Mouse (Mus musculus) megakaryocyte progenitor cell, adult 5-6 weeks (primary cell): ENCODE measurements around the gene Vezf1. TPM values are rescaled to one million over a fixed set of nuclear protein-coding genes. Genes with fewer than 3 reads are reported as not detected.

ENCODE experiments used
- ATAC-seq: replicated peaks from 2 replicates; pipeline ENCODE4 v1.8.0; 2016; ENCODE audit warnings: mild to moderate bottlenecking, moderate TSS enrichment, inconsistent platforms; ENCODE audit not compliant: poor library complexity
- total RNA-seq, 2 experiments: library from RNA; stranded (forward) in 1 of 2; stranded (reverse) in 1 of 2; fragments of 157-497, 149-512 nt in 1 of 2; fragments of 200-1000 nt in 1 of 2; gene quantifications; 2 replicates each; pipeline versions ENCODE4 v1.2.3 to v1.2.4; 2015 to 2017

The Vezf1 gene
- total RNA-seq, 2 experiments from 2014 or later = 16.2 to 41.8 TPM

GRCm38 (mm10) chr11:88052638-88053037 lies 15.4 kb upstream of the Vezf1 start:
- no peak for ATAC-seq

- no peak for ATAC-seq
These were observed 14.3 kb upstream of the Vezf1 start for GRCm38 (mm10) chr11:88053821-88054220.

- peak; percentile 62 for ATAC-seq
These were observed 13.5 kb upstream of the Vezf1 start for GRCm38 (mm10) chr11:88054589-88054988.

- ATAC-seq = no peak
These were observed 12.3 kb upstream of the Vezf1 start for GRCm38 (mm10) chr11:88055777-88056176.

GRCm38 (mm10) chr11:88057788-88058187 lies 10.3 kb upstream of the Vezf1 start:
- no peak for ATAC-seq

- peak; percentile 98 for ATAC-seq
These were observed 8.9 kb upstream of the Vezf1 start for GRCm38 (mm10) chr11:88059141-88059540.

GRCm38 (mm10) chr11:88061892-88062625 lies 6.0 kb upstream of the Vezf1 start:
- no peak for ATAC-seq

GRCm38 (mm10) chr11:88065732-88066131 lies 2.3 kb upstream of the Vezf1 start:
- no peak for ATAC-seq

- ATAC-seq = peak; percentile 56
These were observed 891 bp upstream of the Vezf1 start for GRCm38 (mm10) chr11:88067191-88067585.

GRCm38 (mm10) chr11:88068411-88069245 lies 549 bp downstream of the Vezf1 start:
- ATAC-seq = peak; percentile 42

GRCm38 (mm10) chr11:88069246-88069570 lies 1.1 kb downstream of the Vezf1 start:
- no peak for ATAC-seq

GRCm38 (mm10) chr11:88070392-88070791 lies 2.3 kb downstream of the Vezf1 start:
- ATAC-seq = no peak

GRCm38 (mm10) chr11:88071113-88071512 lies 3.0 kb downstream of the Vezf1 start:
- no peak for ATAC-seq

- no peak for ATAC-seq
These were observed 5.3 kb downstream of the Vezf1 start for GRCm38 (mm10) chr11:88073343-88073875.

- 0 out of 2 replicates have a peak, but pooled peaks have one; percentile 42 for ATAC-seq
These were observed 7.6 kb downstream of the Vezf1 start for GRCm38 (mm10) chr11:88075701-88076100.

- no peak for ATAC-seq
These were observed 8.3 kb downstream of the Vezf1 start for GRCm38 (mm10) chr11:88076394-88076793.

GRCm38 (mm10) chr11:88083699-88084098 lies 15.6 kb downstream of the Vezf1 start:
- ATAC-seq = no peak

- ATAC-seq = peak; percentile 96
These were observed 18.9 kb downstream of the Vezf1 start for GRCm38 (mm10) chr11:88086737-88087627.

- no peak for ATAC-seq
These were observed 21.1 kb downstream of the Vezf1 start for GRCm38 (mm10) chr11:88089150-88089549.

GRCm38 (mm10) chr11:88090293-88090692 lies 22.2 kb downstream of the Vezf1 start:
- ATAC-seq = no peak

- ATAC-seq = peak; percentile 74
These were observed 23.9 kb downstream of the Vezf1 start for GRCm38 (mm10) chr11:88091949-88092348.
